Mouse (Mus musculus) WW6 (cell line): ENCODE results near the gene Fxyd2.
A peak's percentile ranks its signal among the peaks of the same experiment; 100 is the strongest.

ENCODE experiments used
- DNase-seq: peaks from one replicate; pipeline ENCODE4 v3.0.0-alpha.2; 2013; ENCODE audit warnings: low read depth, low spot score

Fxyd2 gene

DNA sequence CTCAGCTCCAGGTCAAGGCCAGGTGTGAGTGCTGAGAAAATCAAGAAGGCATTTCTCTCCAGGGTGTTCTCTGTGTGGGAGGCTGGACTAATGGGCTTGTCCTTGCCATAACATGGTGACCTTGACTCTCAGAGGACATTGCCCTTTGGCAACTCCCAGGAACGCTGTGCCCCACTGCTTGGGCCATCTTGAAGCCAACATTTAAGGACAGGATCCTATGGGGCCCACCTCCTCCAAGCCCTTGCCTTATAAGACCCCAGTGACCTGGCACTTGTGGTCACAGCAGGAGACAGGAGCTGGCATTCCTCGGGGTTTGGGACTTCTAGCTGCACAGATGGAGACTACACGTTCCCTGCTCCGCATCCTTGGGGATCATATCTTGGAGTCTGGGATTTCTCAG, at the start of gene Fxyd2:
Gene Fxyd2 (plus strand): TSS at position 236 of the 400 bp plus-strand sequence.
- no peak for DNase-seq

GRCm38 (mm10) chr9:45349851-45350250, 49.6 kb upstream of the Fxyd2 start:
- no peak for DNase-seq

GRCm38 (mm10) chr9:45355192-45355591, 44.3 kb upstream of the Fxyd2 start:
- DNase-seq: no peak

DNA sequence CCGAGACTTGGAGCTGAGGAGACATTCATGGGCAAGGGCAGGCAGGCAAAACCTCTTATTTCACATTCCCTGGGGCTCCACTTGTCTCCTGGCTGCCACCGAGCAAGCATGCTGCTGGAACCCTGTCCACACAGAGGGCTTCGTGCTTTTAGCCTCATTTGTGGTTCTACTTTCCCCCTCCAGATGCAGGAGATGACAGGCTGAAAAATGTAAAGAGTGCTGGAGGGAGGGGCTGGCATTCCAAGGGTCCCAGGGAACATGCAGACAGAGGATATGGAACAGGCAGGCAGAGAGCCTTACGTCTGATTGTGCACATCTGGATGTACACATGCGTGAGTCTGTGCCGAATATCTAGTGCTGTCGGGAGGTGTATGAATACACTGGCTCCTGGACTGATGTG, 41.1 kb upstream of the Fxyd2 start:
- no peak for DNase-seq

DNA sequence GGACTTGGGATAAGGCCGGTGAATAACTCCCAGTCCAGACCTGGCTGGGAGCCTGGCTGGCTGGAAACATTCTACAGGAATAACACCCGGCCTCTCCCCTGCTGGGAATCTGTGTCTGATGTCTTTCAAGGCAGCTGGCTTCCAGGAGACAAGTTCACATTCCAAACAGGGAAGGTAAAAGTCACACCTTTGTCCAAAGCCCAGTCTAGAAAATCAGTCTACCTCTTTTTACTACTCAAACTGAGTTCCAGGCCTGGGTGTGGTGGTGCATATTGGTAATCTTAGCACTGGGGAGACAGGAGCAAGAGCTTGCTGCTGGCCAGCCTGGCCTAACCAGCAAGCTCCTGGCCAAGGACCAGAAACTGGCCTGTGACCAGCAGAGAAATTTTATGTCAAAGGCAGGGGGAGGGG, 37.4 kb upstream of the Fxyd2 start:
- DNase-seq: no peak

DNA sequence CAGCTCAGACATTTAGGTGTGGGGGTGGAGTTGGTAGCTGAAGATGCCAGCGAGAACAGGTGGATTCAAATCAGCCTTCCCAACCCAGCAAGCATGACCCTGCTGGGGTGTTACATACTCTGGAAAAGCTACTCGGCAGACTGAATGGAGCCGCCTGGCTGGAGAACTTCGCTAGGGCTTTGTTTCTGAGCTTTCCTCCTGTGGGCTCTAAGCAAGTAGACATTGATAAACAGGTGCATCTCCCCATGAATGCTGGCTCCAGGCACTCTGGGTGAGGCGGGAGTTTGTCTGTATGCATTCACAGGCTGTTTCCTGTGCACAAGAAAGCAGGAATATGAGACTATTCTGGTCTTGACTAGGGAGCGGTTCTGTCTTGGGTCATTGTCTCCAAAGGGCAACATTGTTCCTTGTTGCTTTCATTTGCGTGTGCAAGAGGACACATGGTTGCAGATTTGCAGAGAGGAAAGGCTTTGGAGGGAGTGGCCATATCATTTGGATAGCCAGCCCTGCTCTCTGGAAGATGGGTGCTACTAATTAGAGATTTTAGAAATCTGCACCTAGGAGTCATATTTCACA, 35.7 kb upstream of the Fxyd2 start:
- no peak for DNase-seq

- DNase-seq: no peak
Measured at GRCm38 (mm10) chr9:45367716-45368115, 31.8 kb upstream of the Fxyd2 start.

DNA sequence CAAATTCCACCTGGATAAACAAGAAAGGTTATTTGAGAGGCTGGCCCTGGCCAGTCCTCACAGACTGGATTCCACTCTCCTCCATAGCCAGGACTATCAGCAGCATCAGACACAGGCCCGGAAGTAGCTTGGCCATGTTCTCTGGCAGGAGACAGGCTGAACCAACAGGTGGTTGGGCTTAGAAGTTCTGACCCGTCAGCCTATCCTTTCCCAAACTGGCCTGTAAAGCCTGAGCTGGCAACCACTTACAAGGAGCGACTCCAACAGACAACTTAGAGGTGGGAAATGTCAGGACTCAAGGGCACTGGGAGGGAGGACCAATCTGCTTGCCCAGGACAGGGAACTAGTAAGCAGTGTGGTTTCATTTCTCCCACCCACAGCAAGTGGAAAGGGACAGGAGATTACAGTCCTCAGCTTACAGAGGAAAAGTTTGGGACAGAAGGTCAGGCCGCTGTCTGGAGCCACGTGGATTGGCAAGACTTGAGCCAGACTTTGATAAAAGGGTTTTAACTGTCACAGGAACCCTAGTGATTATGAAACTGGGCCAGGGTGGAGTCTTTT, 31.0 kb upstream of the Fxyd2 start:
- no peak for DNase-seq

DNA sequence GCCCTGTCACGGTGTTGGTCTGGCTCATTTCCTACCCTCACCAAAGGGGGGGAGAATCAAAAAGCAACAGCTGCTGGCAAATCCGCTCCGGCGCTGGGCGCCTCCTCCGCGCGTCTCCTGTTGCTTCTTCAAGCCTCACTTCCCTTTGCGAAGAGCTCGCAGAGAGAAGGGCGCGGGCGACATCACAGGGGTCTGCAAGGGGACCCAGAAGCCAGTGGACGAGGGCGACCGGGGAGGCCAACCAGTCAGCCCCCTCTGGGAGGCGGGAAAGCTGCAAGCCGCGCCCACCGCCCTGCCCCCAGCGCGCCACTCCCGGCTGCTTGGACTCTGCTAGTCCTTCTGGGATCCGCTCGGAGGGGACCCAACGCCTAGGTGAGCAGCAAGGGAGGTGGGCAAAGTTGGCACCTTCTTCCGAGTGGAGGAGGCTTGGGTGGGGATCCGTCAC, 29.3 kb upstream of the Fxyd2 start, which contains the start of gene Fxyd6:
Gene Fxyd6 (plus strand): TSS at position 69 of the 445 bp plus-strand sequence.
- no peak for DNase-seq

DNA sequence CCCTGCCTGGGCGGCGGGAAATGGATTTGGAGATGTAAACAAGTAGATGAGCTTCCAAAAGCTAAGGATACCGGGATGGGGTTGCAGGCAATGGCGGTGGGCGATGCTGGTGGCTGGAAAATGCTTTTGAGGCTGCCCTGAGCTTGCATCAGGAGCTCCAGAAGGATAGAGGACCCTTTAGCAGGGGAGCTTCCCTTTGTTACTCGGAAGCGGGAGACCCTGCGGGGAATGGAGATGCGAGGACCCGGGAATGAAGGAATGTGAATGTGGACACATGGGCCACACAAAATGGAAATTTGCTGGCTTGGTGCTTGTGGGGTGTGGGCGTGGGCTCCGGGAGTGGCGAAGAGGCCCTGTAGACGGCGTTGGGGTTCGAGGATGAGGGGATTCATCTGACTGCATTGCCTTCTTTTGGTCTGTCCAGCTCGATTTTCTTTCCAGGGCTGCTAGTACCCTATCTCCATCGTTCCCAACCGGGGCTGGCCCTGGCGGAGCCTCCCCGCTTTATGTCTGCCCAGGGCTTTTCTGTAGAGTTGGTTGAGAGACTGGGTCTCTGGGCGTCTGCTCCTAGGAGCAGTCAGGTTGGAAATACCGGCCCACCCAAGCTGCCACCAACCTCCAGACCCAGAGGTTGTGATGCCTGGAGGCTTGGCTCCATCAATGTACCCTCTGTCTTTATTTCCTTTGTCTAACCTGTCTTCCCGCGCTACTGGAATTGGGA, 28.7 kb upstream of the Fxyd2 start:
- no peak for DNase-seq

DNA sequence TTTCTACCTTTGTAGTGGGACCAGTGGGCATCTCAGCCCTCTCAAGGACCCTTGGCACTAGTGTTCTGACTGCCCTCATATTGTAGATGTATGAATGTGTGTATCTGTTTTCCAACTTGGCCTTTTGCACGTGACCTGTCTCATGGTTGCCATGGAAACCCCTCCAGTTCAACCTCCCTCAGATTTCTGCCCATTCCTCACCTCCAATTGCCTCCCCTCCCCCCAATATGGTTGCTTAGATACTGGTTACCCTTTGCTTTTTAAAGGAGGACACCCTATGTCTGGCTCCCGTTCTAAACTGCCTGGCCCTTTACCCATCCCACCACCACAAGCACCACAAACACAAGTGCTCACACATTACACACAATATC, 28.1 kb upstream of the Fxyd2 start:
- no peak for DNase-seq

DNA sequence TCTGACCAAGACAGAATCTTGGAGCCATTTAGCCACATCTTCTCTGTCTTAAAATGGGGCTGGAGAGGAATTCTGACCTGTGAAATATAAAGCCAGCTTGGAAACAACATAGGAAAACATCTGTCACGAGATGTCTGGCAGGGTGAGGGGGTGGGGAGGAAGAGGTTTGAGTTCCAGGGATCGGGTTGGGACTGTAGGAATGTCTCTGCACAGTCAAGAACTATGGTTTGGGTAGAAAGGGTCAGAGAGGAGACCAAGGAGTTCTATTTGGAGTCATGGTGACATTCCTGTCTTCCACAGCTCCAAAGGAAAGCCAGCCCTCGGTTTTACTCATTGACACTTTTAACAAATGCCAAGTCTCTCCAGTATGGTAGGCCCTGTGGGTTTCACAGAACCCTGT, 25.6 kb upstream of the Fxyd2 start:
- no peak for DNase-seq

- DNase-seq: no peak
Measured at GRCm38 (mm10) chr9:45374988-45375502, 24.4 kb upstream of the Fxyd2 start.

DNA sequence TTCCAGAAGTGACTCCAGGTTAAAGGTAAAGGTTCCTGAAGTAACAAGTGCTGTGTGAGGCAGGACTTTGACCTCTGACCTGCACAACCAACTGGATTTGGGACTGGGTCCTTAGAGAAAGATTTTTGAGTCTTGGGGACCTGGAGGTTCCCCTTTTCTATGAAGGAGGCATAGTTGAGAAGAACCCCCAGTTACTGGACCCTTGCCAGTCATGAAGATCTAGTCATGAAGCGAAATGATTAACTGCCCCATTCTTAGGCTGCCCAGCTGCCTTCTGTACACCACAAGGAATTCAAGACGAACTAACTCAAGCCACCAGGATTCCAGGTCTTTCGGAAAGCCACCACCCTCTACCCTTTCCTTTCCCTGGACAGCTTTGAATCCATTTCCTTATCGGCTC, 23.0 kb upstream of the Fxyd2 start:
- DNase-seq: no peak

- DNase-seq: no peak
Measured at GRCm38 (mm10) chr9:45376883-45377282, 22.6 kb upstream of the Fxyd2 start.

GRCm38 (mm10) chr9:45380411-45381251, 18.8 kb upstream of the Fxyd2 start:
- DNase-seq: no peak

DNA sequence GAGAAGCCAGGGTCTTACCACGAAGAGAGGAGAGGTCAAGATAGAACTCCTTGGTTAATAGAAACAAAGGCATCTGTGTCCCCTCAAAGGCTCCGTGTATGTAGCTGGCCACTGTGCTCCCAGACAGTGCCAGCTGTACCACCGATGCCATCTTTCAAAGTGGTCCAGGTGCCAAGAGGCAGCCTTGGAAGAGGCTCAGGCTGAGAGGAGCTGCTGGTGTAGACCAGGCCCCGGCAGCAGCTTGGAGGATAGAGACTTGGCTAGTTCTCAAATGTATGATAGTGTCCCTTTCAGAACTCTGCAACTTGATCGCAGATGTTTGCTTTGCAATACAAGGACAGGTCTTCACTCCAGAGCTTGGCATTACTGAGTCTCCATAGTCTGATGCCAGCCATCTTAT, 17.1 kb upstream of the Fxyd2 start:
- DNase-seq: no peak

- DNase-seq: no peak
Measured at GRCm38 (mm10) chr9:45382834-45383233, 16.6 kb upstream of the Fxyd2 start.

DNA sequence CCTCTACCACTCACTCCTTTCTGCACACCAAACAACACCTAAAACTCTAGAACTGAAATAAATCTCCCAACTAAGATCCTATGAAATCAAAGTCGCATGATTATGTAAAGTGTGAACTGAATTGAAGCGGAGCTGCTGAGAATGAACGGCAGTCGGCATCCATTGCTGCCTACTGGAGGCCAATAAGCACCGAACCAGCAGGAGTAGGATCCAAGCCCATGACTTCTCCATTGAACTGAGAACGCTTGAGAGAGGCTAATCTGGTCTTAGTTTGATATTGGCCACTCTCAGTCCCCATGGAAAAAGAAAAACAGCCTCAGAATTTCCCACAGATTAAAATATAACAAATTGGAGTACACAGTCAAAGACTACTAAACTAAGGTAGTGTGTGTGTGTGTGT, 15.6 kb upstream of the Fxyd2 start:
- no peak for DNase-seq

DNA sequence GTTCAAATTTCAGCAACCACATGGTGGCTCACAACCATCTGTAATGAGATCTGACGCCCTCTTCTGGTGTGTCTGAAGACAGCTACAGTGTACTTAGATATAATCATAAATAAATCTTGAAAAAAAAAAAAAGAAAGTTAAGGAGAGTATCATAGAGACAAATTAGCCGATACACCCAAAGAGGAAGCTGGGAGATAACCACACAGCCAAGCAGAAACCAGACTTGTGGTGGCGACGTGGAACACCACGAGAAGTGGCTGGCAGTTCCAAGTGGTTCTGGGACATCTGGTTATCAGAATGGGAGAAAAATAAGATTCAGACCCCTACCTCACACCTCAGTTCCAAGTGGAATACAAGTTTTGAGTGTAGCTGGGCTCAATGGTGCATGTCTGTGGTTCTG, 12.8 kb upstream of the Fxyd2 start:
- DNase-seq: no peak

DNA sequence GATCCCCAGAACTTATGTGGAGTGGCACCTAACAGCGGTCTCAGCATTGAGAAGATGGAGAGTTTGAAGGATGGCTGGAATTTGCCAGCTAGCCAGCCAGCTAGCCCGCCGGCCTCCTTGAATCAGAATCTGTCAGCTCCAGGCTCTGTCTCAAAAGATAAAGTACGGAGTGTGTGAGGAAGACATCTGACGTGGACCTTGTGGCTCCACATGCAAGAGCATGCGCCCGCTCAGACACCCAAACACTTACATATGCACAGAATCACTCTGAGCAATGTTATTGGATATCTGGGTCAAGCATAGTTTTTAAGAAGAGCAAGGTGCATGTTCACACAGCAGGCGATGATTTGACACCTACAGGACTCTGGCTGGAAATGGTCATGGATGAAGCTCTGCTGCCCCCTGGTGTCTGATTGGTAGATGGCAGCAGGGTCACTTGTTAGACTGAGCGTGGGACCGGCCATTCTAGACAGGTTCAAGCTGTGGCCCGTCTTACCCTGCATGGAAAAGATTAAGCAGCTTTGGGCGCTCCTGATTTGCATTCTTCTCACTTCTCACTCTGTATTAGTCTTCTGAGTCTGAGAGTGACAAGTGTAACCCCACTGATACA, 11.0 kb upstream of the Fxyd2 start:
- DNase-seq: peak; percentile 53

- DNase-seq: no peak
Measured at GRCm38 (mm10) chr9:45389596-45389995, 9.9 kb upstream of the Fxyd2 start.
